Mouse (Mus musculus) embryonic facial prominence, embryonic 11.5 days (tissue): ENCODE measurements around the gene Htr1d. TPM values are rescaled to one million over a fixed set of nuclear protein-coding genes. Genes with fewer than 3 reads are reported as not detected.

Experiments used
- ATAC-seq: fragments of 200-750 bp; cut with Nextera tagmentation; replicated peaks from 2 replicates; pipeline ENCODE4 v1.8.0; 2017; ENCODE audit warnings: low read depth; ENCODE audit not compliant: insufficient number of reproducible peaks, low FRiP score, low TSS enrichment
- DNase-seq: peaks from one replicate; pipeline ENCODE4 v3.0.0-alpha.2; 2015; ENCODE audit warnings: low spot score
- H3K27ac ChIP-seq: fragments of 300-500 bp; sonication (generic); replicated peaks from 2 replicates; pipeline ENCODE4 v1.5.1; 2014; ENCODE audit warnings: mild to moderate bottlenecking, low read depth, low read length, control low read depth
- H3K27me3 ChIP-seq: fragments of 300-500 bp; sonication (generic); 2 replicates; pipeline ENCODE4 v1.6.1; 2014; ENCODE audit warnings: mild to moderate bottlenecking, low read length, moderate library complexity, mixed read lengths; ENCODE audit not compliant: control insufficient read depth, insufficient read depth
- H3K36me3 ChIP-seq: fragments of 300-500 bp; sonication (generic); replicated peaks from 2 replicates; pipeline ENCODE4 v1.6.1; 2014; ENCODE audit warnings: low read depth, mild to moderate bottlenecking, low read length, moderate library complexity, mixed read lengths; ENCODE audit not compliant: control insufficient read depth, insufficient read depth
- H3K4me1 ChIP-seq: fragments of 300-500 bp; sonication (generic); 2 replicates; pipeline ENCODE4 v1.6.1; 2014; ENCODE audit warnings: low read length, mixed read lengths; ENCODE audit not compliant: control insufficient read depth, insufficient read depth
- H3K4me2 ChIP-seq: fragments of 300-500 bp; sonication (generic); 2 replicates; pipeline ENCODE4 v1.6.1; 2014; ENCODE audit warnings: low read depth, mild to moderate bottlenecking, control low read depth, low read length, moderate library complexity
- H3K4me3 ChIP-seq: fragments of 300-500 bp; sonication (generic); 2 replicates; pipeline ENCODE4 v1.5.1; 2014; ENCODE audit warnings: low read depth, low read length, control low read depth
- H3K9ac ChIP-seq: fragments of 300-500 bp; sonication (generic); replicated peaks from 2 replicates; pipeline ENCODE4 v1.6.1; 2014; ENCODE audit warnings: mild to moderate bottlenecking, control low read depth, low read length
- H3K9me3 ChIP-seq: fragments of 300-500 bp; sonication (generic); replicated peaks from 2 replicates; pipeline ENCODE4 v1.6.1; 2016; ENCODE audit warnings: mild to moderate bottlenecking, low read length, inconsistent platforms, mixed read lengths; ENCODE audit not compliant: control insufficient read depth
- WGBS: fragments of 180-500 bp; shearing (Covaris S2); extraction: QIAGEN DNeasy Blood & Tissue Kit; methylation state at CpG from one replicate; pipeline ENCODE4 v1.1.7; 2014; 5-methylcytosine and 5-hydroxymethylcytosine counted together
- polyA plus RNA-seq: library from polyadenylated mRNA; unstranded; fragments of >200 nt; fragmentation: Nextera tagmentation; extraction: Ambion mirVana; gene quantifications from 2 replicates; pipeline ENCODE4 v1.2.1, GENCODE M21; 2014

The Htr1d gene
- polyA plus RNA-seq, 1 experiment from 2014 or later: 0.11 TPM

GRCm38 (mm10) chr4:136454850-136455260 is 31.5 kb downstream of the Htr1d start:
- H3K36me3 ChIP-seq: no peaks in the 10 kb centered on the region
- H3K9ac ChIP-seq: no peak overlapping the region; the same call in 1 of the 2 replicates
- DNase-seq (peak; percentile 93), ATAC-seq (no peak)
- no peaks in the 10 kb centered on the region for H3K27me3 ChIP-seq
- 8% methylated on average over 10 of the region's 10 CpGs for WGBS
- no peaks in the 10 kb centered on the region for H3K4me1 ChIP-seq
- 0 out of 2 replicates have a peak overlapping the region, but pooled peaks have one; percentile 7 for H3K4me3 ChIP-seq
- no peak overlapping the region for H3K27ac ChIP-seq
- H3K9me3 ChIP-seq: no peaks in the 10 kb centered on the region
- H3K4me2 ChIP-seq: peak overlapping the region; percentile 24; the same call in 1 of the 2 replicates

GRCm38 (mm10) chr4:136456516-136457218 is 33.3 kb downstream of the Htr1d start:
- H3K4me2 ChIP-seq: no peak overlapping the region
- H3K27ac ChIP-seq: no peak overlapping the region
- no peak overlapping the region for H3K4me3 ChIP-seq
- no peaks in the 10 kb centered on the region for H3K9me3 ChIP-seq
- DNase-seq (no peak), ATAC-seq (no peak)
- H3K9ac ChIP-seq: no peak overlapping the region
- no peaks in the 10 kb centered on the region for H3K4me1 ChIP-seq
- WGBS: 87% methylated on average over 6 of the region's 6 CpGs
- no peaks in the 10 kb centered on the region for H3K36me3 ChIP-seq
- H3K27me3 ChIP-seq: peaks cover 2% of the 10 kb centered on the region

- Histone ChIP-seq H3K9me3 (no peaks in the 10 kb centered on the region), H3K27ac (no peak overlapping the region), H3K9ac (no peak overlapping the region), H3K4me2 (no peak overlapping the region), H3K4me3 (no peak overlapping the region), H3K4me1 (no peaks in the 10 kb centered on the region), H3K36me3 (no peaks in the 10 kb centered on the region), H3K27me3 (peaks cover 4% of the 10 kb centered on the region)
- no peak for ATAC-seq
- WGBS: 85% methylated on average over 7 of the region's 7 CpGs
- DNase-seq: no peak
Measured at GRCm38 (mm10) chr4:136458276-136458675, 35.0 kb downstream of the Htr1d start.

- H3K4me2 ChIP-seq: no peak overlapping the region
- no peaks in the 10 kb centered on the region for H3K36me3 ChIP-seq
- no peak overlapping the region for H3K9ac ChIP-seq
- H3K9me3 ChIP-seq: no peaks in the 10 kb centered on the region
- H3K27me3 ChIP-seq: peaks cover 8% of the 10 kb centered on the region
- H3K4me3 ChIP-seq: no peak overlapping the region
- ATAC-seq (no peak), DNase-seq (no peak)
- 88% methylated on average over 12 of the region's 12 CpGs for WGBS
- no peak overlapping the region for H3K27ac ChIP-seq
- H3K4me1 ChIP-seq: no peaks in the 10 kb centered on the region
Measured at GRCm38 (mm10) chr4:136459210-136459609, 35.9 kb downstream of the Htr1d start.

GRCm38 (mm10) chr4:136461206-136461605 is 37.9 kb downstream of the Htr1d start:
- Histone ChIP-seq H3K9ac (no peak overlapping the region), H3K27ac (no peak overlapping the region), H3K4me3 (no peak overlapping the region), H3K9me3 (no peaks in the 10 kb centered on the region), H3K27me3 (peaks cover 8% of the 10 kb centered on the region), H3K4me1 (no peaks in the 10 kb centered on the region), H3K4me2 (no peak overlapping the region), H3K36me3 (no peaks in the 10 kb centered on the region)
- no peak for DNase-seq
- no peak; the same call in 1 of the 2 replicates for ATAC-seq
- 30% methylated on average over 4 of the region's 4 CpGs for WGBS

GRCm38 (mm10) chr4:136461761-136462085 is 38.4 kb downstream of the Htr1d start:
- 7% methylated on average over 6 of the region's 6 CpGs for WGBS
- H3K27ac ChIP-seq: no peak overlapping the region

GRCm38 (mm10) chr4:136462086-136462838 is 38.9 kb downstream of the Htr1d start, which contains the start of gene 6030445D17Rik:
Gene 6030445D17Rik, plus strand, starts transcription at chr4:136462250.
- Histone ChIP-seq H3K9ac (peak within 1 kb of the TSS; percentile 75), H3K4me3 (peak within 1 kb of the TSS; percentile 70), H3K27me3 (peaks cover 8% of the 10 kb centered on the region), H3K4me2 (peak within 1 kb of the TSS; percentile 99), H3K36me3 (no peaks in the 10 kb centered on the region), H3K9me3 (no peaks in the 10 kb centered on the region), H3K4me1 (no peaks in the 10 kb centered on the region), H3K27ac (no peak within 1 kb of the TSS)
- ATAC-seq (peak; percentile 74), DNase-seq (peak; percentile 70)
- under 1% methylated on average over 62 of the region's 64 CpGs for WGBS

More at GRCm38 (mm10) chr4:136461761-136462085, 38.4 kb downstream of the Htr1d start:
- Histone ChIP-seq H3K9ac (peak overlapping the region; percentile 75), H3K36me3 (no peaks in the 10 kb centered on the region), H3K4me1 (no peaks in the 10 kb centered on the region), H3K9me3 (no peaks in the 10 kb centered on the region), H3K4me2 (peak overlapping the region; percentile 99), H3K27me3 (peaks cover 8% of the 10 kb centered on the region), H3K4me3 (peak overlapping the region; percentile 70)
- DNase-seq: peak; percentile 21
- no peak for ATAC-seq

GRCm38 (mm10) chr4:136462839-136463178 is 39.5 kb downstream of the Htr1d start:
- no peak for ATAC-seq
- H3K9ac ChIP-seq: peak overlapping the region; percentile 75
- no peaks in the 10 kb centered on the region for H3K9me3 ChIP-seq
- H3K4me2 ChIP-seq: peak overlapping the region; percentile 99
- H3K36me3 ChIP-seq: no peaks in the 10 kb centered on the region
- DNase-seq: peak; percentile 71
- peaks cover 8% of the 10 kb centered on the region for H3K27me3 ChIP-seq
- H3K4me3 ChIP-seq: peak overlapping the region; percentile 70
- H3K27ac ChIP-seq: no peak overlapping the region
- WGBS: 2% methylated on average over 8 of the region's 8 CpGs
- no peaks in the 10 kb centered on the region for H3K4me1 ChIP-seq
